Mouse (Mus musculus): Measurements from ENCODE around the gene Crnkl1. TPM values are rescaled to one million over a fixed set of nuclear protein-coding genes. Genes with fewer than 3 reads are reported as not detected.

Crnkl1 gene
- total RNA-seq, 1 experiment from 2014 or later, result 59.7 TPM

DNA sequence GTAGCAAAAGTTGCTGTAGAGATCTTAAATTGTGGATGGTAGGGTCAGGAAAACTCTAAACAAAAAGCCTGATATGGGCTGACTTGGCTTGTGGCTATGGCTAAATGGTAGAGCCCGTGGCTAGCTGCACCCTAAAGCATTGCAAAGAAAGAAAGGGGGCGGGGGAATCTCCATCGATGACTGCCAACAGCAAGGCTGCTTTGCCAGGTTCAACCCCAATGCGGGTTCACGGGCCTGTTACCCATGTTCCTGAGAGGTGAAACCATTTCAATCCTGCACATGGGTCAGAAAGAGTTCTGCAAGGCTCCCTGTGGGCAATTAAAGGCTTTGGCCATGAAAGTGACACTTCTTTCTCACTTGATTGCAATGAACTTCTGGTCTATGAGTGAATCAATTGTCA lies 52.9 kb downstream of the Crnkl1 start:
- ATAC-seq (ENCODE audit: extremely low read depth, insufficient number of reproducible peaks, low FRiP score, poor library complexity, severe bottlenecking), result no peak

DNA sequence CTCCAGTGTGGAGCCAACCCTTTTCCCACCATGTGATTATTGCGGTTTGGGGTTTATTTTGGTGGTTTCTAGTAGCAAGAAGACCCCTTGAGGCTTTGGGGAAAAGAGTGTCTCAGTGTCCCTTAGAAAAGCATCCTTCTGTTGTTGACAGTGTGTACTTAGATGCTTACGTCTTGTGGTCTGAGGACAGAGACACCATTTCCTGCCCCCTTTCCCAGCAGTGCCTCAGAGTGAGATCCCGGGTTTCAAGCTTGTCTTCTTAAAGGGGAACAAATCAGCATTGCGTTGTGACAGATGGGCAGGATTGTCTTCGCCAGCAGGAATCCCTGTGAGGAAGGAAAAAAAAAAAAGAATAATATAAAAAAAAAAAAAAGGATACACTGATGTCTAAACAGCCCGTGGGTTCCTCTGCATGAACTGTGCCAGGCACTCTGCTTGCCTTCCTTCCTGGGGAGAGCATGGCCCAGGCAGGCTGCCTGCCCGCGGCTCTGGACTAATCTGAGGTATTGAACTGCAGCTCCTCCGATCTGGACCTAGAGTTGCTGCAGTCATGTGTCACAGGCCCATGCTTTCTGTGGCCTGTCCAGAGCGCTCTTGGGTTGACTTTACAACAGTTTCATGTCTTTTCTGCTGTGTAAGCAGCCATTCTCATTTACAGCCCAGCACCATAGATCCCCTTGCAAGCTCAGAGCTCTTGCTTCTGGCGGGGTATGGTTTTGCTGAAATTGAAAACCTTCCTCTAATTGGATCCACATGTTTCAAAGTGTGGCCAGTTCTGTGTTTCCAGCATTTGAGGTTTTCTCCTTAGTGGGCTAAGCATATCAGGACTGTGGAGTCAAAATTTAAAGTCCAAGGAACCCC lies 53.7 kb downstream of the Crnkl1 start:
- no peak for ATAC-seq (ENCODE audit: extremely low read depth, insufficient number of reproducible peaks, low FRiP score, poor library complexity, severe bottlenecking)

- no peak for ATAC-seq (ENCODE audit: extremely low read depth, insufficient number of reproducible peaks, low FRiP score, poor library complexity, severe bottlenecking)
Measured at GRCm38 (mm10) chr2:145877191-145877590, 57.6 kb downstream of the Crnkl1 start.

- ATAC-seq (ENCODE audit: extremely low read depth, insufficient number of reproducible peaks, low FRiP score, poor library complexity, severe bottlenecking), result no peak
Measured at GRCm38 (mm10) chr2:145874879-145875482, 59.8 kb downstream of the Crnkl1 start.

- no peak for ATAC-seq (ENCODE audit: extremely low read depth, insufficient number of reproducible peaks, low FRiP score, poor library complexity, severe bottlenecking)
Measured at GRCm38 (mm10) chr2:145873953-145874352, 60.9 kb downstream of the Crnkl1 start.

- ATAC-seq (ENCODE audit: extremely low read depth, insufficient number of reproducible peaks, low FRiP score, poor library complexity, severe bottlenecking), result no peak
Measured at GRCm38 (mm10) chr2:145872099-145872498, 62.7 kb downstream of the Crnkl1 start.

GRCm38 (mm10) chr2:145871308-145871707 lies 63.5 kb downstream of the Crnkl1 start:
- no peak for ATAC-seq (ENCODE audit: extremely low read depth, insufficient number of reproducible peaks, low FRiP score, poor library complexity, severe bottlenecking)

Other genes starting within 250 kb of the Crnkl1 start
- gene Naa20, start 32.9 kb downstream of the Crnkl1 start, total RNA-seq (2017), result 36.7 and 44.5 TPM in 2 replicates
- not detected in 2 replicates for gene Cfap61, start 230 bp downstream of the Crnkl1 start, total RNA-seq (2017)